Mouse (Mus musculus) lung, embryonic 15.5 days (tissue): ENCODE measurements around the gene Btaf1. TPM values are rescaled to one million over a fixed set of nuclear protein-coding genes. Genes with fewer than 3 reads are reported as not detected.
"Not testable (repeated sequence)": the region's sequence is repeated elsewhere in the genome, so short reads cannot be mapped to it uniquely, and the experiment has no call there.

ENCODE experiments used
- ATAC-seq: fragments of 200-750 bp; cut with Nextera tagmentation; 2 replicates; pipeline ENCODE4 v1.8.0; 2017; ENCODE audit warnings: moderate number of reproducible peaks, borderline replicate concordance; ENCODE audit not compliant: low FRiP score, low TSS enrichment; ENCODE audit errors: extremely low read depth
- H3K27ac ChIP-seq: fragments of 300-500 bp; sonication (generic); 2 replicates; pipeline ENCODE4 v1.5.1; 2015; ENCODE audit warnings: moderate library complexity, mild to moderate bottlenecking, inconsistent platforms
- H3K27me3 ChIP-seq: fragments of 300-500 bp; sonication (generic); 2 replicates; pipeline ENCODE4 v1.6.1; 2015; ENCODE audit warnings: inconsistent platforms
- H3K36me3 ChIP-seq: fragments of 300-500 bp; sonication (generic); 2 replicates; pipeline ENCODE4 v1.6.1; 2015; ENCODE audit warnings: inconsistent platforms
- H3K4me1 ChIP-seq: fragments of 300-500 bp; sonication (generic); 2 replicates; pipeline ENCODE4 v1.6.1; 2015; ENCODE audit warnings: inconsistent platforms
- H3K4me2 ChIP-seq: fragments of 300-500 bp; sonication (generic); 2 replicates; pipeline ENCODE4 v1.6.1; 2015; ENCODE audit warnings: inconsistent platforms, mild to moderate bottlenecking, moderate library complexity
- H3K4me3 ChIP-seq: fragments of 300-500 bp; sonication (generic); 2 replicates; pipeline ENCODE4 v1.5.1; 2015; ENCODE audit warnings: mild to moderate bottlenecking, inconsistent platforms
- H3K9ac ChIP-seq: fragments of 300-500 bp; sonication (generic); 2 replicates; pipeline ENCODE4 v1.6.1; 2015; ENCODE audit warnings: inconsistent platforms
- H3K9me3 ChIP-seq: fragments of 300-500 bp; sonication (generic); 2 replicates; pipeline ENCODE4 v1.6.1; 2016; ENCODE audit warnings: inconsistent platforms
- WGBS: fragments of 180-500 bp; shearing (Covaris S2); methylation state at CpG from one replicate; pipeline ENCODE4 v1.1.7; 2015; 5-methylcytosine and 5-hydroxymethylcytosine counted together
- polyA plus RNA-seq: library from polyadenylated mRNA; unstranded; fragments of >200 nt; fragmentation: Nextera tagmentation; extraction: Ambion mirVana; gene quantifications from 2 replicates; pipeline ENCODE4 v1.2.1, GENCODE M21; 2015

Gene Btaf1
- polyA plus RNA-seq, 1 experiment from 2014 or later, result 11.3 TPM

DNA sequence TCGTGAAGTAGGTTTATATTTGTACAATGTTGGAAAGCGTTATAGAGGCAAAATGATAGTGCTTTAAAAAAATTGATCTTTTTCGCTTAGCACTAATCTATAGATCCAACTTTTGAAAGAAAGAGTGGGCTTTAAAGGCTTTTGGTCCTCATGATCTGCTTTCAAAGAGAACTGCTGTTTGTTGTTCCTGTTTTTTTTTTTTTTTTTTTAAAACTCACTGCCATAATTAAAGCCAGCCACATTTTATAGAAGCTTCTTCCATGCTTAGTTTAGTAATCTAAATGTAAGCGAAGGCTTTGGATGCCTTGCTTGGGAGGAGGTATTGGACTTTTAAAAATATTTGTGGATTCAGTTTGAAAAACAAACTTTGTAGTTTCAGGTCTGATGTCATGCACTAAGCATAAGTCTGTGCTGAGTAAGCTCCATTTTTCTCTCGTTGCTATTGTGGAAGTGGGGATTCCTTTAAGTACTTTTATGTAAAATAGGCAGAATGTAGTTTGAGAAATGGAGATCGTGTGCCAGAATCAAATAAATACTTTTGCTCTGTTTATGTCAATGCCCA lies 2.0 kb downstream of the Btaf1 start:
- no peak overlapping the region for H3K9ac ChIP-seq
- 78% methylated on average over 6 of the region's 6 CpGs for WGBS
- H3K4me2 ChIP-seq, result peak overlapping the region; percentile 79; the same call in 1 of the 2 replicates
- no peak for ATAC-seq
- H3K4me1 ChIP-seq, result peaks cover 33% of the 10 kb centered on the region
- H3K27ac ChIP-seq, result no peak overlapping the region
- H3K27me3 ChIP-seq, result no peaks in the 10 kb centered on the region
- no peak overlapping the region for H3K4me3 ChIP-seq
- H3K36me3 ChIP-seq, result no peaks in the 10 kb centered on the region
- H3K9me3 ChIP-seq, result no peaks in the 10 kb centered on the region

DNA sequence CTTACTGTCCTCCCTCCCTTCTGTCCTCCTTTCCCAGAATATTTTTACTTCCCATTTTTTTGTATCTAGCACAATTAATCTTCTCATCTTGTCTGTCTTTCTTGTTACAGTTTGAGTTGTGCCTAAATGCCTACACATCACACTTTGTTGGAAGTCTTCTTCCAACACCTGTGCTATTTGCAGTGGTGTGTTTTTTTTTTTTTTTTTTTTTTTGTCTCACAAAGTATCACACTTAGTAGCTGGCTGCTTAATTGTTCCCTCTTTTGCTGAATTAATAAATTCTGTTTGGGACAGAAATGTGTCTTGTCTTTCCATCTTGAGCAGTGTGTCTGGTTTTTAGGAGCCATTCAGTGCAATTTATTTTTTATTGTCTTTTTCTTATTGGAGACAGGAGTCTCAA lies 3.9 kb downstream of the Btaf1 start:
- ATAC-seq, result no peak
- Histone ChIP-seq H3K9ac (no peak overlapping the region), H3K9me3 (no peaks in the 10 kb centered on the region), H3K4me1 (peaks cover 26% of the 10 kb centered on the region), H3K4me3 (no peak overlapping the region), H3K27me3 (no peaks in the 10 kb centered on the region), H3K27ac (no peak overlapping the region), H3K36me3 (no peaks in the 10 kb centered on the region), H3K4me2 (no peak overlapping the region)

DNA sequence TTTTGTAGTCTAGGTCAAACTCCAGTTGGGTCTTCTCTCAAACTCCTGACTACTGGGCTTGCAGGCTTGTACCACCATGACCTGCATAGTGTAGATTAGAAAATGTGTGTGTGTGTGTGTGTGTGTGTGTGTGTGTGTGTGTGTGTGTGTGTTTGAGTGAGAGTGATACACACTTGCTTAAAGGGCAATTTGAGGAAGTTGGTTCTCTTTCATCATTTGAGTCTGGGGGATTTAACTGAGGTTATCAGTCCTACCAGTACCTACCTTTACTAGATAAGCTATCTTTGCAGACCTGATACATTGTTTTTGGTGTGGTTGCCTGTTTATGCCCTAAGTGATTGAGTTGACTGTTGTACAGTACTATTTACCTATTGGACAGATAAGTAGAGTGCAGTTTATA lies 6.2 kb downstream of the Btaf1 start:
- no peak for ATAC-seq

DNA sequence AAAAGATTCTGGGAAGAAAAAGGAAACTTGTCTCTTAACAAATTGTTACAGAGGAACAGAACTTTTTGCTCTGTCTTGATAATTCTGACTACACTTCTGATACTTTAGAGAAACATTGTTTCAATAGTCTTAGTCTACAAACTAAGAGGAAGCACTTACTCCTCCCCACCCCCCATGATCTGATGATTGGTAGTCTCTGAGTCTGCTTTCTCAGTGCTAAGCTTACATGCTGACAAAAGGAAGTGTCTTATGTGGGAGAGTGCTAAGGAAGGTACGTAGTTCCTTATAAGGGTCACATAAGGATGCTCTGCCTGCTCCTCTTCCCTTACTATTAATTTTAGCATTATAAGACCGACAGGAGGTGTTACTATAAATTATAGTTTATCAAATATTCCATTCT lies 6.7 kb downstream of the Btaf1 start:
- no peaks in the 10 kb centered on the region for H3K27me3 ChIP-seq
- no peak overlapping the region for H3K9ac ChIP-seq
- ATAC-seq, result no peak
- H3K4me2 ChIP-seq, result no peak overlapping the region
- H3K36me3 ChIP-seq, result no peaks in the 10 kb centered on the region
- H3K4me3 ChIP-seq, result no peak overlapping the region
- no peak overlapping the region for H3K27ac ChIP-seq
- H3K4me1 ChIP-seq, result peaks cover 10% of the 10 kb centered on the region
- 76% methylated on average over 2 of the region's 2 CpGs for WGBS
- H3K9me3 ChIP-seq, result no peaks in the 10 kb centered on the region

More for the DNA sequence above, 6.2 kb downstream of the Btaf1 start:
- H3K4me1 ChIP-seq, result peaks cover 14% of the 10 kb centered on the region
- no peaks in the 10 kb centered on the region for H3K36me3 ChIP-seq
- no peak overlapping the region for H3K9ac ChIP-seq
- H3K4me3 ChIP-seq, result no peak overlapping the region
- H3K9me3 ChIP-seq, result no peaks in the 10 kb centered on the region
- no peaks in the 10 kb centered on the region for H3K27me3 ChIP-seq
- no peak overlapping the region for H3K27ac ChIP-seq
- no peak overlapping the region for H3K4me2 ChIP-seq

DNA sequence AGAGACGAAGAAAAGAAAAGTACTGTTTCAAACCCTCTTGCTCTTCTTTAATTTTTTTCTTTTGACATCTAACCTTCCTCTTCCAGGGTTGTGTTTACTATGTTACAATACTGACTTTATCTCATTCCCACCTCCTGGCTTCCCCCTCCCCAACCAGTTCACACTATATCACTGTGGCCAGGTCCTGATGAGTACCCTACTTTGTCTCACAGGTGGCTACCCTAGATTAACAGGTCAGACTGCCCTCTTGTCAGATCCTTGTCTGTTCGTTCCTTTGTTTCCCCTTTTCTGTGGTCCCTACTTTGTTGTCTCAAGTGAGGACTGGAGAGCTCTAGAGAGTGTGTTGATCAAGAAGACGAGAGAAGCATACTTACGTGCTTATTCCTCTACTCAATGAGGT lies 10.4 kb downstream of the Btaf1 start:
- Histone ChIP-seq H3K27ac (no peak overlapping the region), H3K4me2 (no peak overlapping the region), H3K4me3 (no peak overlapping the region), H3K9me3 (no peaks in the 10 kb centered on the region), H3K36me3 (no peaks in the 10 kb centered on the region), H3K27me3 (no peaks in the 10 kb centered on the region), H3K4me1 (peaks cover 3% of the 10 kb centered on the region; the same call in 1 of the 2 replicates), H3K9ac (no peak overlapping the region)
- 71% methylated on average over 4 of the region's 4 CpGs for WGBS
- no peak for ATAC-seq

GRCm38 (mm10) chr19:36938008-36938407 lies 12.1 kb downstream of the Btaf1 start:
- H3K9me3 ChIP-seq, result no peaks in the 10 kb centered on the region
- H3K4me2 ChIP-seq, result no peak overlapping the region
- H3K4me3 ChIP-seq, result no peak overlapping the region
- peaks cover 3% of the 10 kb centered on the region; the same call in 1 of the 2 replicates for H3K4me1 ChIP-seq
- ATAC-seq, result no peak
- no peak overlapping the region for H3K27ac ChIP-seq
- H3K9ac ChIP-seq, result no peak overlapping the region
- no peaks in the 10 kb centered on the region for H3K36me3 ChIP-seq
- H3K27me3 ChIP-seq, result no peaks in the 10 kb centered on the region

DNA sequence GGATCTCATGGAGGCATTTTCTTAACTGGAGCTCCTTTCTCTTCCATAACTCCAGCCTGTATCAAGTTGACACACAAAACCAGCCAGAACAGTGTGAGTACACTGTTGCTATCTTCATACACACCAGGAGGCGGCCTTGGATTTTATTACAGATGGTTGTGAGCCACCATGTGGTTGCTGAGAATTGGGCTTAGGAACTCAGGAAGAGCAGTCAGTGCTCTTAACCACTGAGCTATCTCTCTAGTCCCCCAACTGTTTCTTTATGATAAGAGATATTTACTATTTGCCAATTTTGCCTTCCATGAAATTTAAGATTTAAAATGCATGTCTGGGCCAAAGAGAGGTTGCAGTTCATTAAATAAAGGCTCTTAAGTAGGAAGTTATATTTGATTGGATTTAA lies 14.2 kb downstream of the Btaf1 start:
- H3K9ac ChIP-seq, result no peak overlapping the region
- peaks cover 3% of the 10 kb centered on the region; the same call in 1 of the 2 replicates for H3K4me1 ChIP-seq
- no peaks in the 10 kb centered on the region for H3K27me3 ChIP-seq
- H3K36me3 ChIP-seq, result no peaks in the 10 kb centered on the region
- H3K4me3 ChIP-seq, result no peak overlapping the region
- no peak overlapping the region for H3K27ac ChIP-seq
- no peak for ATAC-seq
- no peaks in the 10 kb centered on the region for H3K9me3 ChIP-seq
- H3K4me2 ChIP-seq, result no peak overlapping the region
- WGBS, result 85% methylated on average over 1 of the region's 1 CpGs

DNA sequence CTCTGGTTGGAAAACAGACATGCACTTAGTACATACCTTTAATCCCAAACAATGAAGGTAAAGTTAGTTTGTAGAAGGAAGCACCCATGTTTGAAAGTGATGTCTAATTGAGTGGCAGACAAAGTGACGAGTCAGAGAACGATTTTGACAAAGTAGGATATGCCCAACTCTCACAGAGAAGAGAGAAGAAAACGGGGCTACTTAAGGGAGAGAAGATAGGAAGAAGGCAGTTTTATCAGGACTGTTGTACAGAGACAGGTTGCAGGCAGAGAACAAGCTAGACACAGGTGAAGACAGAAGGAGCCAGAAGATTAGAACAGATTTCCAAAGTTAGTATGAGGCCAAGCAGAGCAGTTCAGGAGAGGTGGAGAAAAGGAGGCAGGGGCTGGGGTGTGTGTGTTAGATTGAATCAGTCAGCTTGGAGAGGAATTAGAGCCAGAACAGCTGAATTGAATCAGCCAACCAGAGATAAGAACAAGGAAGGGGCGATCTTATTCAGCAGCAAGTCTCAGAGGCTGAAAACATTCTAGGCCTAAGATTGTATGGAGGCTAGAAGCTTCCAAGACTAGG lies 27.8 kb downstream of the Btaf1 start:
- Histone ChIP-seq H3K9me3 (no peaks in the 10 kb centered on the region), H3K27me3 (no peaks in the 10 kb centered on the region), H3K36me3 (peaks cover 9% of the 10 kb centered on the region; the same call in 1 of the 2 replicates), H3K4me2 (no peak overlapping the region), H3K27ac (no peak overlapping the region), H3K4me3 (no peak overlapping the region), H3K4me1 (no peaks in the 10 kb centered on the region), H3K9ac (no peak overlapping the region)
- WGBS, result 66% methylated on average over 4 of the region's 4 CpGs
- no peak for ATAC-seq

DNA sequence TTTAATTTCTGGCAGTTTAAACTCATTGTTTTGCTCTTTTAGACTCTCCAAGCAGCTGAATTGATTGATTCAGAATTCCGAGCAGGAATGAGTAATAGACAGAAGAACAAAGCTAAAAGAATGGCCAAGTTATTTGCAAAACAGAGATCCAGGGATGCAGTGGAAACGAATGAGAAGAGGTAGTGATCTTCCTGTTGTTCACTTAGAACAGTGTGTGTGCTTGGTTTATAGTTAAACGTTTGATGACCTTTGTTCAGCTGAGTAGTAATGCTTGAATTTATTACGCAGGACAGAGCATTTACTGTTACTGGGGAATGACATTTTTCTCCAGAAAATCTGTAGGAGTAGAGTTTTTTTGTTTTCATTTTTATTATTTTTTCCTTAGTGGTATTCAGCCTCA lies 32.5 kb downstream of the Btaf1 start:
- Histone ChIP-seq H3K9ac (no peak overlapping the region), H3K4me3 (no peak overlapping the region), H3K27me3 (no peaks in the 10 kb centered on the region), H3K4me2 (no peak overlapping the region), H3K36me3 (peaks cover 29% of the 10 kb centered on the region; the same call in 1 of the 2 replicates), H3K27ac (no peak overlapping the region), H3K4me1 (no peaks in the 10 kb centered on the region), H3K9me3 (no peaks in the 10 kb centered on the region)
- ATAC-seq, result no peak
- WGBS, result 85% methylated on average over 4 of the region's 4 CpGs

DNA sequence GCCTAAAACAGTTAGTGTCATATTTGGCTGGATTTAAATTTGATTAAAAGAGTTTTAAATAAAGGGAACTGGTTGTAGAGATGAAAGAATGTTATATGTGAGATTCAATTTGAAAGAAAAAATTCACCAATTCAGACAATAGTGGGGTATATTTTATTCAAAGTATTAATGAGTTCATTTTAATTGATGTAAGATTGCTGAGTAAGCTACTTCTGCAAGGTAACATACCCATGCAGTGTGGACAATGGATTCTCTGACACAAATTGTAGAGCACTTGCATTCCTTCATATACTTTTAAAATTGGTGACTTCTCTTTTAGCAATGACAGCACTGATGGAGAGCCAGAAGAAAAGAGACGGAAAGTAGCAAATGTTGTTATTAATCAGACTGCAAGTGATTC lies 35.4 kb downstream of the Btaf1 start:
- Histone ChIP-seq H3K4me2 (no peak overlapping the region), H3K4me1 (no peaks in the 10 kb centered on the region), H3K27me3 (no peaks in the 10 kb centered on the region), H3K9ac (no peak overlapping the region), H3K36me3 (peaks cover 48% of the 10 kb centered on the region), H3K4me3 (no peak overlapping the region), H3K27ac (no peak overlapping the region), H3K9me3 (no peaks in the 10 kb centered on the region)
- 88% methylated on average over 1 of the region's 1 CpGs for WGBS
- ATAC-seq, result no peak

- not testable (repeated sequence) for H3K9me3 ChIP-seq, H3K4me1 ChIP-seq, H3K9ac ChIP-seq, ATAC-seq, H3K4me3 ChIP-seq, H3K27me3 ChIP-seq, H3K27ac ChIP-seq, H3K4me2 ChIP-seq
- peaks cover 52% of the 10 kb centered on the region for H3K36me3 ChIP-seq
- WGBS, result 84% methylated on average over 6 of the region's 6 CpGs
Measured at GRCm38 (mm10) chr19:36962544-36963260, 36.8 kb downstream of the Btaf1 start.

GRCm38 (mm10) chr19:37004557-37004956 lies 78.7 kb downstream of the Btaf1 start:
- no peak overlapping the region for H3K27ac ChIP-seq
- H3K4me2 ChIP-seq, result no peak overlapping the region
- no peaks in the 10 kb centered on the region for H3K27me3 ChIP-seq
- ATAC-seq, result no peak
- no peaks in the 10 kb centered on the region for H3K9me3 ChIP-seq
- H3K36me3 ChIP-seq, result peaks cover 70% of the 10 kb centered on the region
- no peak overlapping the region for H3K9ac ChIP-seq
- H3K4me1 ChIP-seq, result no peaks in the 10 kb centered on the region
- no peak overlapping the region for H3K4me3 ChIP-seq
- 78% methylated on average over 5 of the region's 5 CpGs for WGBS
